Mouse (Mus musculus) heart, embryonic 14.5 days (tissue): ENCODE results near the gene Bmp10. TPM values are rescaled to one million over a fixed set of nuclear protein-coding genes. Genes with fewer than 3 reads are reported as not detected.
A peak's percentile ranks its signal among the peaks of the same experiment; 100 is the strongest.

Experiments used
- ATAC-seq: fragments of 200-750 bp; cut with Nextera tagmentation; 2 replicates; pipeline ENCODE4 v1.8.0; 2017; ENCODE audit warnings: low read depth, moderate TSS enrichment; ENCODE audit not compliant: insufficient number of reproducible peaks, insufficient read depth, low FRiP score
- H3K27ac ChIP-seq, 2 experiments: fragments of 200-500 bp in 1 of 2; fragments of 300-500 bp in 1 of 2; sonication (generic) in 1 of 2; replicated peaks in 1 of 2; 2 replicates each; pipeline ENCODE4 v1.5.1; 2012 to 2014; ENCODE audit warnings: low read depth in 2 of 2, low read length in 2 of 2, control low read depth in 1 of 2, mild to moderate bottlenecking in 1 of 2, mixed read lengths in 1 of 2; ENCODE audit not compliant: control insufficient read depth in 1 of 2, insufficient read depth in 1 of 2
- H3K27me3 ChIP-seq: fragments of 300-500 bp; sonication (generic); 2 replicates; pipeline ENCODE4 v1.6.1; 2014; ENCODE audit warnings: mild to moderate bottlenecking, low read length, control low read depth; ENCODE audit not compliant: control insufficient read depth, insufficient read depth
- H3K36me3 ChIP-seq: fragments of 300-500 bp; sonication (generic); 2 replicates; pipeline ENCODE4 v1.6.1; 2014; ENCODE audit warnings: mild to moderate bottlenecking, control low read depth, low read length, mixed read lengths; ENCODE audit not compliant: control insufficient read depth, insufficient read depth
- H3K4me1 ChIP-seq, 2 experiments: fragments of 200-500 bp in 1 of 2; fragments of 300-500 bp in 1 of 2; sonication (generic) in 1 of 2; 2 replicates each; pipeline ENCODE4 v1.6.1; 2012 to 2014; ENCODE audit warnings: low read length in 2 of 2, control low read depth in 1 of 2, mixed read lengths in 1 of 2; ENCODE audit not compliant: control insufficient read depth in 2 of 2, insufficient read depth in 2 of 2
- H3K4me2 ChIP-seq: fragments of 300-500 bp; sonication (generic); 2 replicates; pipeline ENCODE4 v1.6.1; 2014; ENCODE audit warnings: mild to moderate bottlenecking, low read length
- H3K4me3 ChIP-seq, 2 experiments: fragments of 200-500 bp in 1 of 2; fragments of 300-500 bp in 1 of 2; sonication (generic) in 1 of 2; 2 replicates each; pipeline ENCODE4 v1.5.1; 2012 to 2014; ENCODE audit warnings: low read length in 2 of 2, mild to moderate bottlenecking in 2 of 2, control low read depth in 1 of 2, low read depth in 1 of 2, moderate library complexity in 1 of 2; ENCODE audit not compliant: control insufficient read depth in 1 of 2, insufficient read depth in 1 of 2
- H3K9ac ChIP-seq: fragments of 300-500 bp; sonication (generic); 2 replicates; pipeline ENCODE4 v1.6.1; 2014; ENCODE audit warnings: mild to moderate bottlenecking, low read length
- H3K9me3 ChIP-seq: fragments of 300-500 bp; sonication (generic); 2 replicates; pipeline ENCODE4 v1.6.1; 2016; ENCODE audit warnings: low read length, control low read depth; ENCODE audit not compliant: control insufficient read depth
- WGBS: fragments of 180-500 bp; shearing (Covaris S2); extraction: QIAGEN DNeasy Blood & Tissue Kit; methylation state at CpG from one replicate; pipeline ENCODE4 v1.1.7; 2014; 5-methylcytosine and 5-hydroxymethylcytosine counted together
- polyA plus RNA-seq: library from polyadenylated mRNA; unstranded; fragments of >200 nt; fragmentation: Nextera tagmentation; extraction: Ambion mirVana; gene quantifications from 2 replicates; pipeline ENCODE4 v1.2.1, GENCODE M21; 2014

Gene Bmp10
- polyA plus RNA-seq, 1 experiment from 2014 or later, result 8.3 TPM

GRCm38 (mm10) chr6:87447217-87447616 is 18.4 kb downstream of the Bmp10 start:
- Histone ChIP-seq H3K4me1 (peaks cover 16 to 31% of the 10 kb centered on the region in 2 experiments), H3K4me3 (no peak overlapping the region)
- no peak for ATAC-seq

GRCm38 (mm10) chr6:87449534-87449933 is 20.7 kb downstream of the Bmp10 start:
- peak overlapping the region; percentile 21; the same call in 1 of the 2 replicates for H3K4me2 ChIP-seq
- H3K36me3 ChIP-seq, result no peaks in the 10 kb centered on the region
- WGBS, result 31% methylated on average over 3 of the region's 3 CpGs
- H3K4me3 ChIP-seq, result no peak overlapping the region
- ATAC-seq, result peak; percentile 47; the same call in 1 of the 2 replicates
- H3K27ac ChIP-seq, result peak overlapping the region in 1 of 2 experiments; percentile 67; a peak in 2 of 4 replicates
- no peak overlapping the region for H3K9ac ChIP-seq
- H3K4me1 ChIP-seq, result peaks cover 9 to 19% of the 10 kb centered on the region in 2 experiments
- peaks cover 77% of the 10 kb centered on the region for H3K27me3 ChIP-seq
- H3K9me3 ChIP-seq, result no peaks in the 10 kb centered on the region

More at GRCm38 (mm10) chr6:87447217-87447616, 18.4 kb downstream of the Bmp10 start:
- Histone ChIP-seq H3K9ac (no peak overlapping the region), H3K36me3 (no peaks in the 10 kb centered on the region), H3K27ac (no peak overlapping the region), H3K27me3 (peaks cover 67% of the 10 kb centered on the region), H3K9me3 (no peaks in the 10 kb centered on the region), H3K4me2 (no peak overlapping the region)
- 95% methylated on average over 4 of the region's 4 CpGs for WGBS

- no peak overlapping the region for H3K4me3 ChIP-seq
- H3K36me3 ChIP-seq, result no peaks in the 10 kb centered on the region
- no peaks in the 10 kb centered on the region for H3K9me3 ChIP-seq
- 55% methylated on average over 3 of the region's 3 CpGs for WGBS
- H3K27me3 ChIP-seq, result peaks cover 85% of the 10 kb centered on the region
- H3K4me2 ChIP-seq, result no peak overlapping the region
- H3K27ac ChIP-seq, result no peak overlapping the region
- peaks cover 11 to 15% of the 10 kb centered on the region in 2 experiments for H3K4me1 ChIP-seq
- ATAC-seq, result no peak
- no peak overlapping the region for H3K9ac ChIP-seq
Measured at GRCm38 (mm10) chr6:87451016-87451415, 22.2 kb downstream of the Bmp10 start.

- 64% methylated on average over 3 of the region's 3 CpGs for WGBS
- H3K9ac ChIP-seq, result no peak overlapping the region
- no peaks in the 10 kb centered on the region for H3K36me3 ChIP-seq
- H3K4me1 ChIP-seq, result peaks cover 15% of the 10 kb centered on the region in 2 experiments
- no peak overlapping the region for H3K27ac ChIP-seq
- no peak for ATAC-seq
- no peaks in the 10 kb centered on the region for H3K9me3 ChIP-seq
- no peak overlapping the region for H3K4me2 ChIP-seq
- H3K4me3 ChIP-seq, result no peak overlapping the region
- peaks cover 87% of the 10 kb centered on the region for H3K27me3 ChIP-seq
Measured at GRCm38 (mm10) chr6:87451771-87452170, 23.0 kb downstream of the Bmp10 start.

- ATAC-seq, result no peak
- H3K36me3 ChIP-seq, result no peaks in the 10 kb centered on the region
- H3K9ac ChIP-seq, result no peak overlapping the region
- H3K27ac ChIP-seq, result no peak overlapping the region
- peaks cover 76% of the 10 kb centered on the region for H3K27me3 ChIP-seq
- H3K4me1 ChIP-seq, result peaks cover 0 to 6% of the 10 kb centered on the region in 2 experiments; a peak in 1 of 4 replicates
- no peak overlapping the region for H3K4me3 ChIP-seq
- 47% methylated on average over 6 of the region's 6 CpGs for WGBS
- no peaks in the 10 kb centered on the region for H3K9me3 ChIP-seq
- no peak overlapping the region for H3K4me2 ChIP-seq
Measured at GRCm38 (mm10) chr6:87455507-87455906, 26.7 kb downstream of the Bmp10 start.

GRCm38 (mm10) chr6:87466221-87466620 is 37.4 kb downstream of the Bmp10 start:
- ATAC-seq, result no peak
- 14% methylated on average over 12 of the region's 12 CpGs for WGBS

GRCm38 (mm10) chr6:87467373-87467772 is 38.6 kb downstream of the Bmp10 start:
- WGBS, result 100% methylated on average over 1 of the region's 1 CpGs
- no peak overlapping the region for H3K4me3 ChIP-seq
- H3K9me3 ChIP-seq, result no peaks in the 10 kb centered on the region
- H3K4me1 ChIP-seq, result peaks cover 3 to 13% of the 10 kb centered on the region in 2 experiments; a peak in 3 of 4 replicates
- ATAC-seq, result no peak
- H3K27ac ChIP-seq, result no peak overlapping the region
- peaks cover 35% of the 10 kb centered on the region; the same call in 1 of the 2 replicates for H3K27me3 ChIP-seq
- H3K9ac ChIP-seq, result no peak overlapping the region
- H3K36me3 ChIP-seq, result no peaks in the 10 kb centered on the region
- H3K4me2 ChIP-seq, result no peak overlapping the region

More at GRCm38 (mm10) chr6:87466221-87466620, 37.4 kb downstream of the Bmp10 start:
- Histone ChIP-seq H3K27me3 (peaks cover 38% of the 10 kb centered on the region; the same call in 1 of the 2 replicates), H3K4me3 (no peak overlapping the region), H3K9me3 (no peaks in the 10 kb centered on the region), H3K4me1 (peaks cover 3 to 13% of the 10 kb centered on the region in 2 experiments; a peak in 3 of 4 replicates), H3K27ac (no peak overlapping the region), H3K4me2 (peak overlapping the region; percentile 41), H3K9ac (no peak overlapping the region), H3K36me3 (no peaks in the 10 kb centered on the region)

- H3K4me1 ChIP-seq, result peaks cover 3 to 13% of the 10 kb centered on the region in 2 experiments; a peak in 3 of 4 replicates
- H3K9ac ChIP-seq, result no peak overlapping the region
- no peaks in the 10 kb centered on the region for H3K9me3 ChIP-seq
- H3K27me3 ChIP-seq, result peaks cover 26% of the 10 kb centered on the region; the same call in 1 of the 2 replicates
- no peak overlapping the region for H3K4me2 ChIP-seq
- H3K27ac ChIP-seq, result no peak overlapping the region; a peak in 1 of 4 replicates
- no peak for ATAC-seq
- H3K36me3 ChIP-seq, result no peaks in the 10 kb centered on the region
- 37% methylated on average over 10 of the region's 10 CpGs for WGBS
- H3K4me3 ChIP-seq, result no peak overlapping the region
Measured at GRCm38 (mm10) chr6:87468372-87468771, 39.6 kb downstream of the Bmp10 start.
